Mouse (Mus musculus) spleen, adult 2 months (tissue): ENCODE data around the gene Rtl6. TPM values are rescaled to one million over a fixed set of nuclear protein-coding genes. Genes with fewer than 3 reads are reported as not detected.

Experiments
- DNase-seq, 2 experiments: peaks; one replicate each; pipeline versions ENCODE4 v3.0.0 to v3.0.0-alpha.2; 2012 to 2021; ENCODE audit warnings: low spot score in 2 of 2, low read depth in 1 of 2
- H3K27ac ChIP-seq: fragments of 200-500 bp; 2 replicates; pipeline ENCODE4 v1.5.1; 2012; ENCODE audit warnings: low read length, inconsistent platforms; ENCODE audit not compliant: insufficient read depth
- H3K27me3 ChIP-seq: fragments of 200-500 bp; 2 replicates; pipeline ENCODE4 v1.6.1; 2012; ENCODE audit warnings: mild to moderate bottlenecking, moderate library complexity, low read length, inconsistent platforms; ENCODE audit not compliant: control insufficient read depth, insufficient read depth
- H3K36me3 ChIP-seq: fragments of 200-500 bp; 2 replicates; pipeline ENCODE4 v1.6.1; 2012; ENCODE audit warnings: mild to moderate bottlenecking, low read length, inconsistent platforms; ENCODE audit not compliant: control insufficient read depth, insufficient read depth
- H3K4me1 ChIP-seq: fragments of 200-500 bp; 2 replicates; pipeline ENCODE4 v1.6.1; 2011; ENCODE audit warnings: inconsistent platforms; ENCODE audit not compliant: control insufficient read depth, insufficient read depth, insufficient read length
- H3K4me3 ChIP-seq: fragments of 200-500 bp; 2 replicates; pipeline ENCODE4 v1.5.1; 2011; ENCODE audit warnings: mild to moderate bottlenecking, inconsistent platforms; ENCODE audit not compliant: insufficient read depth, insufficient read length; ENCODE audit errors: extremely low read depth
- CTCF ChIP-seq: fragments of 200-500 bp; IDR thresholded peaks from 2 replicates; pipeline ENCODE4 v1.5.1; 2011; ENCODE audit warnings: mild to moderate bottlenecking, inconsistent platforms; ENCODE audit not compliant: insufficient read depth, insufficient read length, insufficient replicate concordance; ENCODE audit errors: extremely low read depth
- POLR2A ChIP-seq: fragments of 200-500 bp; IDR thresholded peaks from 2 replicates; pipeline ENCODE4 v1.6.1; 2011; ENCODE audit warnings: low read depth, low read length, inconsistent platforms
- WGBS: fragments of 180-500 bp; shearing (Covaris S2); methylation state at CpG from one replicate; pipeline ENCODE4 v1.1.7; 2018; 5-methylcytosine and 5-hydroxymethylcytosine counted together
- polyA plus RNA-seq: library from polyadenylated mRNA; depleted of rRNA; stranded (reverse); fragments of >200 nt; gene quantifications from 2 replicates; pipeline ENCODE4 v1.2.3, GENCODE M21; 2012; rRNA removed

Gene Rtl6
- polyA plus RNA-seq, 1 experiment, result 9.0 TPM

DNA sequence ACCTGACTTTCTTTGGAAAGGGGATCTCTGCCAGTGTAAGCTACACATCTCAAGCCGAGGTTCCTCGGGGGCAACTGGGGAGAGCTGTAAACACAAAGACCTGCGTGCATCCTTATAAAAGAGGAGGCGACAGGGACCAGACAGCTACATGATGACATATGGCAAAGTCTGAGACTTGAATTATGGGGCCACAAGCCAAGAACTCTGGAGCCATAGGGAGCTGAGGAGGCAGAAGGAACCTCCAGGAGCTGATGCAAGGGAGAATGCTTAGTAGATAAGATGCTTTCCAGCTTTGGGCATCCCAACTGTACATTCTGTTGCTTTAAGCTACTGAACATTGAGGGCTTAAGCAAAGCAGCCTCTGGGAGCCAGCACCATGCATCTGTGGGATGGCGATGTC is 48.5 kb downstream of the Rtl6 start:
- Histone ChIP-seq H3K4me3 (no peak overlapping the region), H3K27me3 (no peaks in the 10 kb centered on the region), H3K36me3 (no peaks in the 10 kb centered on the region), H3K4me1 (peaks cover 19% of the 10 kb centered on the region; the same call in 1 of the 2 replicates), H3K27ac (no peak overlapping the region)
- TF ChIP-seq POLR2A, result no peak
- TF ChIP-seq CTCF, result no peak
- no peak for DNase-seq
- WGBS, result 87% methylated on average over 5 of the region's 5 CpGs

DNA sequence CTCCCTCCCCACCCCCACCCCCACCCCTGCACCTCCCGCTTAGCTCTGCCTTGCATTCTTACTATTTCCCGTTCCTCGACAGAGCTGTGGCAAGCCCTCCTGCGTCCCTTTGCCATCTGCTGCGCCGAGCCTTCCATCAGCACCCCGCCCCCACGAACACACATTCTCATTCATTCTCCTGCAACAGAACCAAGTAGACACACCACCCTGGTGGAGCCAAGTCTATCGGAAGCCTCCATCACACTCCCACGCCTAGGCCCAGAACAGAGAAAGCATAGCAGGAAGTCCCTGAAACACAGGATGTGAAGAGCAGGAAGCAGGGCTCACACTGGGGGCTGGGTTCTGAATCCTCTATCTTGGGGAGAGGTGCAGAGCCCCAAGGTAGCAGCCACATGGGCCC is 51.6 kb downstream of the Rtl6 start:
- Histone ChIP-seq H3K4me3 (no peak overlapping the region), H3K4me1 (no peaks in the 10 kb centered on the region), H3K27me3 (no peaks in the 10 kb centered on the region), H3K27ac (no peak overlapping the region), H3K36me3 (no peaks in the 10 kb centered on the region)
- DNase-seq, result no peak
- 86% methylated on average over 10 of the region's 10 CpGs for WGBS
- TF ChIP-seq POLR2A, result no peak

- WGBS, result 40% methylated on average over 7 of the region's 7 CpGs
- TF ChIP-seq CTCF (no peak), POLR2A (no peak)
- DNase-seq, result no peak
These were observed 52.7 kb downstream of the Rtl6 start for GRCm38 (mm10) chr15:84504895-84505294.

More at GRCm38 (mm10) chr15:84504895-84505294, 52.7 kb downstream of the Rtl6 start:
- no peaks in the 10 kb centered on the region for H3K4me1 ChIP-seq
- H3K4me3 ChIP-seq, result no peak overlapping the region
- H3K27me3 ChIP-seq, result no peaks in the 10 kb centered on the region
- no peak overlapping the region for H3K27ac ChIP-seq
- no peaks in the 10 kb centered on the region for H3K36me3 ChIP-seq

Other genes with a start within 250 kb of the Rtl6 start
- gene Parvg, start 233.8 kb downstream of the Rtl6 start, polyA plus RNA-seq, result 75.0 and 77.1 TPM in 2 replicates
- gene Shisal1, start 110.7 kb downstream of the Rtl6 start, polyA plus RNA-seq, result 0.42 and 0.62 TPM in 2 replicates
- 54.6 and 77.8 TPM in 2 replicates for gene Prr5, start 111.8 kb upstream of the Rtl6 start, polyA plus RNA-seq
- gene Arhgap8, start 162.2 kb upstream of the Rtl6 start, polyA plus RNA-seq, result 0.72 and 1.00 TPM in 2 replicates